Mouse (Mus musculus) heart, postnatal 4 days (tissue): ENCODE measurements around the gene Idua. TPM values are rescaled to one million over a fixed set of nuclear protein-coding genes. Genes with fewer than 3 reads are reported as not detected.

Source experiments
- DNase-seq: peaks from one replicate; pipeline ENCODE4 v3.0.0; 2021
- total RNA-seq, 2 experiments: library from RNA; stranded (reverse); gene quantifications; 2 replicates each; pipeline ENCODE4 v1.2.3; 2021

The Idua gene
- total RNA-seq, 2 experiments from 2014 or later = 12.9 to 15.3 TPM

DNA sequence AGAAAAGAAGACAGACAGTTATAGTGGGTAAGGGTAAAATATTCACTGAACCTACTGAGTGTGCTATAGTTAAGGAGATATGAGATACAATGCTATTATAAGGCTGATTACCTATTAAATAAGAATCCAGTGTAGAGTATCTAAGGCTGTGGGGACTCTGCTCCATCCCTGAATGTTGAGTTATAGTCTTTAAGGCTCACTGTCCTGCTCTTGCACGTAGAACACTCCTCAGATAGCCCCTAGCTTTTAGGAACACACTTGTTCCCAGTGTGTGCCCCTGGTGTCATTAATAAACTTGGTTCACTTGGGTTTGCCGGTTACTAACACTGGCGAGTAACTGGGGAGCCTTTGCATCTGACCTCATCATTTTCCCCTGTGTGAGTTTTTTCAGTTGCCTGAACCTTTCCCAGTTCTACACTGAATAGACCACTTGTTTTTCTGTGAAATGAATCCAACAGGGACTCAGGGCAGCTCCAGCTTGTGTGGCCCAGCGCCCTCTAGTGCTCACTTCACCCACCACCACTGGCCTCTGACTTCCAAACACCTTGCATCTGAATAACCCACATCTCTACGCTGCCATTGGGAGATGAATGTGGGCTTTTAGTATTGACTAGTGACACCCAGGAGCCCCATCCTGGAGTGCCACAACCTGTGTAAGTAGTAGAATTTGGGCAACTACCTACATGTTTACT lies 66.6 kb downstream of the Idua start:
- DNase-seq = peak; percentile 80

DNA sequence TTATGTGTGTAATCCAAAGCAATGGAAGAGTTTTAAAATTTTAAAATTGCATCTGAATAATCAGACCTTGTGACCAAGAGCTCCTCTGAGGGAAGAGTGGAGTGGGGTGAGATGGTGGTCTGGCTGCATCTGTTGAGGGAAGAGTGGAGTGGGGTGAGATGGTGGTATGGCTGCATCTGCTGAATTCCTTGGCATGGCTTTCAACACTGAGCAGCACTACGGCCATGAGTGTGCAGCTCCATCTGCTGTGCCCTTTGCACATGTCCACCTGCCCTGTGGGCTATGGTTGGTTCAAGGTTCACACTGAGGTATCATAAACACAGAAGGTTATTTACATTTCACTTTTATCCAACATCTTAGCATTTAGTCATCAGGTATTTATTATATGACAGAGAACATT lies 67.3 kb downstream of the Idua start:
- no peak for DNase-seq

Other genes starting within 250 kb of the Idua start
- gene Atp5k, start 225.9 kb upstream of the Idua start, total RNA-seq = 100 to 1,000 TPM; 674 to 726 TPM
- gene Mfsd7a, start 211.4 kb upstream of the Idua start, total RNA-seq = under 1 TPM; 0.64 to 0.70 TPM
- 10 to 100 TPM; 61.1 to 64.9 TPM for gene Pcgf3, start 199.1 kb upstream of the Idua start, total RNA-seq
- gene Cplx1, start 110.3 kb upstream of the Idua start, total RNA-seq = under 1 TPM; 0.59 to 0.60 TPM
- gene Gak, start 30.6 kb upstream of the Idua start, total RNA-seq = 10 to 100 TPM; 36.7 to 36.9 TPM
- gene Tmem175, start 30.6 kb upstream of the Idua start, total RNA-seq = 1 to 10 TPM; 8.3 to 9.4 TPM
- 10 to 100 TPM; 11.8 to 16.2 TPM for gene Dgkq, start 9.3 kb downstream of the Idua start, total RNA-seq
- gene Slc26a1, start 15.2 kb downstream of the Idua start, total RNA-seq = under 1 TPM in 1 of 2 experiments, not detected in 1; 0.23 TPM
- 10 to 100 TPM; 24.7 to 27.0 TPM for gene Fgfrl1, start 32.1 kb downstream of the Idua start, total RNA-seq
- not detected for gene Rnf212, start 114.7 kb downstream of the Idua start, total RNA-seq
- gene Tmed11, start 135.0 kb downstream of the Idua start, total RNA-seq = not detected
- gene Vmn2r8, start 148.5 kb downstream of the Idua start, total RNA-seq = not detected
- not detected for gene Vmn2r9, start 192.3 kb downstream of the Idua start, total RNA-seq